Mouse (Mus musculus): ENCODE measurements around the gene Gal3st4. TPM values are rescaled to one million over a fixed set of nuclear protein-coding genes. Genes with fewer than 3 reads are reported as not detected.
A peak's percentile ranks its signal among the peaks of the same experiment; 100 is the strongest.

Gene Gal3st4
- total and polyA plus RNA-seq, 2 experiments from 2014 or later, result 1.5 to 2.1 TPM

DNA sequence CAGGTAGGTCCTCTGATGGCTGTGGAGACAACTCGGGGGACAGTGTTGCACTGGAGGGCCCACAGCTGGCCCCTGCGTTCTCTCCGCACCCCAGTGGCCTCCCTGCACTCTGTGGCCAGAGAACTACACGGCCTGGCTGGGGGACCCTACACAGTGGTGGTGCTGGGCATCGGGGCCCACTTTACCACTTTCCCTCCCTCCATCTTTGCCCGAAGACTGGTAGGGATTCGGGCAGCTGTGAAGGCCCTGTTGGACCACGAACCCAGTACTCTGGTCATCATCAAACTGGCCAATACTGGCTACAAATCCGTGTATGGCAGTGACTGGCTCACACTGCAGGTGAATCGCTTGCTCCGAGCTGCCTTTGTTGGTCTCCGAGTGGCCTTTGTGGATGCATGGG is 21.5 kb downstream of the Gal3st4 start:
- no peak for ATAC-seq
- 86% methylated on average over 12 of the region's 12 CpGs for WGBS
- Histone ChIP-seq H3K27ac (no peak overlapping the region), H3K27me3 (ENCODE audit: insufficient read depth, low read length) (no peaks in the 10 kb centered on the region), H3K4me3 (ENCODE audit: low read length) (no peak overlapping the region), H3K9me3 (ENCODE audit: low read length) (no peaks in the 10 kb centered on the region), H3K4me2 (ENCODE audit: low read depth, low read length) (no peak overlapping the region), H3K36me3 (ENCODE audit: insufficient read depth, low read length) (no peaks in the 10 kb centered on the region), H3K4me1 (ENCODE audit: insufficient read depth, low read length) (peaks cover 2% of the 10 kb centered on the region), H3K9ac (replicated peaks; ENCODE audit: low read length) (no peak overlapping the region)
- TF ChIP-seq CTCF (IDR thresholded peaks at IDR 0.05; ENCODE audit: low read depth), result no peak
- no peak for DNase-seq (ENCODE audit: low spot score)

DNA sequence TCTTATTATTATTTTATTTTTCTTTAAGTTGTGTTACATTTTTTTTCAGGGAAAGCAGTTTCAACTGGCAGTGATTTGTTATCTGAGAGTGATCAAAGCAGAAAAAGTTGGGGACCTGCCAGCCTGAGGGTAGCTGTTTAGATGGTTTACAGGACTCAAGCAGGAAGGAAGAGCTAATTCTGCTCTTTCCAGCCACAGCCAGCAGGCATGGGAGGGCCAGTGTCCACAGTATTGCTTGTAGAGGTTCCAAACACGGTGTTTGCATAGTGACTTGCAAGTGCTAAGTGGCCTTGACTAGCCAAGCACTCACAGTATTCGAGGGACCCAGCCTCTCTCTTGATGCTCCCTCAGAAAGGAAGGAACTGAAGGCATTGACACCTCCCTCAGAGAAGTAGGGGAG is 31.1 kb downstream of the Gal3st4 start:
- no peak overlapping the region for H3K9ac ChIP-seq (replicated peaks; ENCODE audit: low read length)
- 43% methylated on average over 2 of the region's 2 CpGs for WGBS
- TF ChIP-seq CTCF (IDR thresholded peaks at IDR 0.05; ENCODE audit: low read depth), result no peak
- H3K27me3 ChIP-seq (ENCODE audit: insufficient read depth, low read length), result no peaks in the 10 kb centered on the region
- H3K27ac ChIP-seq, result no peak overlapping the region
- H3K4me3 ChIP-seq (ENCODE audit: low read length), result no peak overlapping the region
- no peaks in the 10 kb centered on the region for H3K9me3 ChIP-seq (ENCODE audit: low read length)
- ATAC-seq (no peak), DNase-seq (ENCODE audit: low spot score) (no peak)
- H3K4me1 ChIP-seq (ENCODE audit: insufficient read depth, low read length), result no peaks in the 10 kb centered on the region
- no peak overlapping the region for H3K4me2 ChIP-seq (ENCODE audit: low read depth, low read length)
- no peaks in the 10 kb centered on the region for H3K36me3 ChIP-seq (ENCODE audit: insufficient read depth, low read length)

DNA sequence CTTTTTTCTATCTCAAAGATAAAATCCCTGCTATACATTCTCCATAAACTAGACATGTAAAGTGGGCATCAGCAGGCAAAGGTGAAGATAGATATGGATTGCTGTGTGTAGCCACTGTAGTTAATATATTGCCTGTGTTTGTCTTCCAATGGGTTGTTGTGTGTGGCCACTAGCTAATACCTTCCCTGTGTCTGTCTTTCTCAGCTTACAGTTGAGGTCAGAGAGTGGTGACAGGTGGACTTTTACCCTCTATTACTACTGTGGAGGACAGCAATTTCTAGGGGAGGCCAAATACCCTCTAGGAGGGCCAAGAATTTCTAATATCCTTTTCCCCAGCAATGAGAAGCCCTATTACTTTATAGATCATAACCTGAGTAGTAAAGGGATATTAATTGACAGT is 38.4 kb downstream of the Gal3st4 start:
- no peak for TF ChIP-seq CTCF (IDR thresholded peaks at IDR 0.05; ENCODE audit: low read depth)
- DNase-seq (ENCODE audit: low spot score) (no peak), ATAC-seq (no peak)
- Histone ChIP-seq H3K36me3 (ENCODE audit: insufficient read depth, low read length) (no peaks in the 10 kb centered on the region), H3K9me3 (ENCODE audit: low read length) (no peaks in the 10 kb centered on the region), H3K4me2 (ENCODE audit: low read depth, low read length) (no peak overlapping the region), H3K27ac (no peak overlapping the region), H3K4me1 (ENCODE audit: insufficient read depth, low read length) (no peaks in the 10 kb centered on the region), H3K4me3 (ENCODE audit: low read length) (no peak overlapping the region), H3K27me3 (ENCODE audit: insufficient read depth, low read length) (no peaks in the 10 kb centered on the region), H3K9ac (replicated peaks; ENCODE audit: low read length) (no peak overlapping the region)

DNA sequence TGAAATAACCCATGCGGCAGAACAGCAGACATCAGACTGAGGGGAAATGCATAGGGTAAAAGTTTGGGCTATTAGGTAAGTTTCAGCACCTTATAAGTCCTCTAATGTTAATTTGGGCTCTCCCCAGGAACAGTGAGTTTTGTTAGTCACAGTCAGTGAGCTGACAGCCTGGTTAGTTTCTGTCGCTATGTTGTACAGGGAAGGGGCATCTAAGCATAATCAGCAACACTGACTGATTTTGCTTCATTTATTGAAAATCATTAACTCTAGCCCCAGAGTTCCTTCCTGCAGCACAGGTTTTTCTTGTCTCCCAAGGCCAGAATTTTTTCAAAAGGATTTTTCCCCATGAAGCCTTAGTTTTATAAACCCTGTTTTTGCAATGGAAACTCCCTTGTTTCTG is 38.9 kb downstream of the Gal3st4 start:
- Histone ChIP-seq H3K4me2 (ENCODE audit: low read depth, low read length) (no peak overlapping the region), H3K4me3 (ENCODE audit: low read length) (no peak overlapping the region), H3K27me3 (ENCODE audit: insufficient read depth, low read length) (no peaks in the 10 kb centered on the region), H3K9me3 (ENCODE audit: low read length) (no peaks in the 10 kb centered on the region), H3K4me1 (ENCODE audit: insufficient read depth, low read length) (no peaks in the 10 kb centered on the region), H3K9ac (replicated peaks; ENCODE audit: low read length) (no peak overlapping the region), H3K27ac (no peak overlapping the region), H3K36me3 (ENCODE audit: insufficient read depth, low read length) (no peaks in the 10 kb centered on the region)
- ATAC-seq (no peak), DNase-seq (ENCODE audit: low spot score) (no peak)
- no peak for TF ChIP-seq CTCF (IDR thresholded peaks at IDR 0.05; ENCODE audit: low read depth)
- WGBS, result 87% methylated on average over 2 of the region's 2 CpGs

DNA sequence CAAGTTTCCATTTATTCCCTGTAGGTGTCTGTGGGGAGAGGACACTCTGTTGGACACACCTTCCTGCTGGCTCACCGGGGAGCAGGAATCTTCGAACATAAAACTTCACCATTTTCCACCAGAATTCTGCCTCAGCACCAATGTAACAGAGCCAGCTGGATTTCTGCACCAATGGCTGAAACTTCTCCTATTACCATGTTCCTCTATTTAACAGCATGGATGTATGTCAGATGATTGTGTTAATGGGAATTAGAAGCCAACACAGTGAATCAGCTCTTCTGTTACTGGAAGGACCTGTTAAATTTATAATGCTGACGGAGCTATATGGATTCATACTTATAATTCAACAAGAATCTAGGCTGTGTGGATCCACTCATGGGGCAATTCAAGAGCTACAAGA is 43.1 kb downstream of the Gal3st4 start:
- TF ChIP-seq CTCF (IDR thresholded peaks at IDR 0.05; ENCODE audit: low read depth), result no peak
- H3K27ac ChIP-seq, result no peak overlapping the region
- WGBS, result 95% methylated on average over 3 of the region's 3 CpGs
- H3K4me2 ChIP-seq (ENCODE audit: low read depth, low read length), result no peak overlapping the region
- H3K4me1 ChIP-seq (ENCODE audit: insufficient read depth, low read length), result no peaks in the 10 kb centered on the region
- H3K36me3 ChIP-seq (ENCODE audit: insufficient read depth, low read length), result no peaks in the 10 kb centered on the region
- H3K9me3 ChIP-seq (ENCODE audit: low read length), result no peaks in the 10 kb centered on the region
- no peak overlapping the region for H3K4me3 ChIP-seq (ENCODE audit: low read length)
- no peak overlapping the region for H3K9ac ChIP-seq (replicated peaks; ENCODE audit: low read length)
- no peak for DNase-seq (ENCODE audit: low spot score)
- no peaks in the 10 kb centered on the region for H3K27me3 ChIP-seq (ENCODE audit: insufficient read depth, low read length)
- ATAC-seq, result no peak

DNA sequence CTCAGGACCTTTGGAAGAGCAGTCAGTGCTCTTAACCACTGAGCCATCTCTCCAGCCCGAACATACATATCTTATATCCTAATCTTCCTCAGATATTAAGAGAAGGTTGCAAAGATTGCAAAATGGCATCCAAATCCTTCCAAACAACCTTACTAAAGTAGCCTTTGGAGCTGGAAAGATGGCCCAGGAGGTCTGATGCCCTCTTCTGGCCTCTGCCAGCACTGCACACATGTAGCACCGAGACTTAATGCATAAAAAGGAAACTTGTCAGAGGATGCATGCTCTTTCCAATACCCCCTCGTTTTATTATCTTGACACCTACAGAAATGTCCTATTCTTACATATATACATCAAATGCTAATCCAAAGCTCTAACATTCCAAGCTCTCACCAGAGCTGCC is 44.6 kb downstream of the Gal3st4 start:
- Histone ChIP-seq H3K27ac (no peak overlapping the region), H3K4me3 (ENCODE audit: low read length) (no peak overlapping the region), H3K27me3 (ENCODE audit: insufficient read depth, low read length) (no peaks in the 10 kb centered on the region), H3K4me2 (ENCODE audit: low read depth, low read length) (no peak overlapping the region), H3K4me1 (ENCODE audit: insufficient read depth, low read length) (no peaks in the 10 kb centered on the region), H3K36me3 (ENCODE audit: insufficient read depth, low read length) (no peaks in the 10 kb centered on the region), H3K9me3 (ENCODE audit: low read length) (no peaks in the 10 kb centered on the region), H3K9ac (replicated peaks; ENCODE audit: low read length) (no peak overlapping the region)
- peak; percentile 9 for DNase-seq (ENCODE audit: low spot score)
- WGBS, result 67% methylated on average over 3 of the region's 3 CpGs
- ATAC-seq, result no peak
- peak; percentile 56 for TF ChIP-seq CTCF (IDR thresholded peaks at IDR 0.05; ENCODE audit: low read depth)

GRCm38 (mm10) chr5:138227367-138227766 is 45.3 kb downstream of the Gal3st4 start:
- no peaks in the 10 kb centered on the region for H3K9me3 ChIP-seq (ENCODE audit: low read length)
- no peaks in the 10 kb centered on the region for H3K36me3 ChIP-seq (ENCODE audit: insufficient read depth, low read length)
- WGBS, result 74% methylated on average over 2 of the region's 2 CpGs
- H3K27ac ChIP-seq, result no peak overlapping the region
- ATAC-seq (no peak), DNase-seq (ENCODE audit: low spot score) (no peak)
- no peak for TF ChIP-seq CTCF (IDR thresholded peaks at IDR 0.05; ENCODE audit: low read depth)
- no peak overlapping the region for H3K4me2 ChIP-seq (ENCODE audit: low read depth, low read length)
- H3K27me3 ChIP-seq (ENCODE audit: insufficient read depth, low read length), result no peaks in the 10 kb centered on the region
- H3K9ac ChIP-seq (replicated peaks; ENCODE audit: low read length), result no peak overlapping the region
- H3K4me3 ChIP-seq (ENCODE audit: low read length), result no peak overlapping the region
- H3K4me1 ChIP-seq (ENCODE audit: insufficient read depth, low read length), result no peaks in the 10 kb centered on the region

Data from hindbrain, postnatal 0 days (tissue).